Mouse (Mus musculus): ENCODE measurements around the gene Tra2b. TPM values are rescaled to one million over a fixed set of nuclear protein-coding genes. Genes with fewer than 3 reads are reported as not detected.

Gene Tra2b
- total RNA-seq, 1 experiment, result 249 TPM

DNA sequence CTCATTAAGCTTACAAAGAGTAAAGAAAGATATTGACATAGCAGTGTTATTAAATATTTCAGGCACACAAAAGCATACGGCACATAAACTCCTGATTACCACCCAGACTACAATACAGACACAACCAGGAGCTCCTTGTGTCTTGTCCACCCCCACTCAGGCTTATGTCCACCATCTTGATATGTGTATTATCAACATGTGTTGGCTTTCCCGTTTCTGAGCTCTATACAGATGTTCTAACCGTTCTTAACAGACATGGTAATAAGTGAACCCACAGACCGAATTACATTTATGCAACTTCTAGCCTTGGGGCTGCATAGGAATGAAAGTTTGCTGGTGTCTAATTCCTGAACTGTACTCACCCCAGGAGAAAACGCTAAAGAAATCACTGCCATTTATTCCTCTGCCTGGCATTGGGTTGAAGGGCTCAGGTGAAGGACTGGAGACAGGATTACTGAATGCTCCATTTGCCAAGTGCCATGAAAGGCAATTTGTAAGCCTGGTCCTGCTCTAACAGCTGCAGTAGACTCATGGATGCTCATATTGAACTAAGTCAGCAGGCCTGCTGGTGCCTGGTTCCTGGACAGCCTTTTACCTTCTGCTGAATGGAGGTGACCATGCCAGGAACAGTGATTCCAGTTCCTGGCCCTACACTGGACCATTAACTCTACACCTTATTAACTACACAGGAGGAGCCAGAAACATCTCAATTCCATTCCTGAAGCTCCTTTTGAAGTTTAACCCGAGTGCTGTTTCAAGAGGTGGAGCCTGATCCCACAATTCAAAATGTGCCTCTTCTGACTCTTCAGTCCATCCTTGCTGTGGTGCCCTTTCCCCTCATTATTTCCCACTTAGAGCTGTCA is 24.2 kb downstream of the Tra2b start:
- no peak for DNase-seq (ENCODE audit: low read depth, low spot score)
- Histone ChIP-seq H3K4me1 (ENCODE audit: control insufficient read depth in 2 of 2, insufficient read depth in 2 of 2, low read length in 2 of 2, poor library complexity in 1 of 2) (no peaks in the 10 kb centered on the region), H3K27ac (ENCODE audit: insufficient read depth, low read depth, low read length, poor library complexity, severe bottlenecking) (no peak overlapping the region), H3K4me3 (ENCODE audit: insufficient read depth in 1 of 2, low read depth in 1 of 2, low read length in 2 of 2, poor library complexity in 1 of 2, severe bottlenecking in 1 of 2) (no peak overlapping the region), H3K9me3 (ENCODE audit: control insufficient read depth, insufficient read depth, low read depth, low read length) (no peaks in the 10 kb centered on the region), H3K36me3 (ENCODE audit: control insufficient read depth, insufficient read depth, low read length, poor library complexity, severe bottlenecking) (peaks cover 13% of the 10 kb centered on the region), H3K9ac (ENCODE audit: insufficient read depth, low read depth, low read length, poor library complexity, severe bottlenecking) (no peak overlapping the region)
- TF ChIP-seq ZNF384 (IDR thresholded peaks at IDR 0.05; ENCODE audit: low read depth, low read length) (no peak), CHD2 (IDR thresholded peaks at IDR 0.05; ENCODE audit: low read depth, low read length) (no peak; the same call in 1 of the 2 replicates), MAFK (IDR thresholded peaks at IDR 0.05; ENCODE audit: insufficient read depth, low read depth, low read length) (no peak), HCFC1 (IDR thresholded peaks at IDR 0.05; ENCODE audit: borderline replicate concordance, insufficient read depth, low read length) (no peak), ZC3H11A (IDR thresholded peaks at IDR 0.05; ENCODE audit: borderline replicate concordance, low read depth, low read length) (no peak)
- in situ Hi-C loops (cut with MboI; ENCODE audit: low sequenced_read_pairs in 2 of 2, unreplicated experiment in 2 of 2), result no loop called here

DNA sequence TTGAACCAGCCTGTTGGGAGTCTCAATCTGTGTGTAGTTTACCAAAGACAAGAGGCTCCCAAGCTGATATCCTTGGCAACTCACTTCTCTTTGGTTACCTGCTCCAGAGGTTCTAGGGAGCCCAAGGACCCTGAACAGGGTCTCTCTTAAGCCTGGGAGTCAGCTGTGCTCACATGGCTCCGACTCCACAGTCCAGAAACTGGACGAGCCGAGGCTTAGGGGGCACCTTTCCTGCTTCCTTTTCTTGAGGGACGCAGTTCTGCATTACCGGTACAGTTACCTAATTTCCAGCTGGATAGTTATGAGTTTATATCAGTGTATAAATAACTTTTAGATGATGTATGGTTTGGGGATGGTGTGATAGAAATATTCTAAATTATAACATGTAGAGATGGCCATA is 24.9 kb downstream of the Tra2b start:
- no peak overlapping the region for H3K9ac ChIP-seq (ENCODE audit: insufficient read depth, low read depth, low read length, poor library complexity, severe bottlenecking)
- no peak overlapping the region for H3K4me3 ChIP-seq (ENCODE audit: insufficient read depth in 1 of 2, low read depth in 1 of 2, low read length in 2 of 2, poor library complexity in 1 of 2, severe bottlenecking in 1 of 2)
- no peaks in the 10 kb centered on the region for H3K4me1 ChIP-seq (ENCODE audit: control insufficient read depth in 2 of 2, insufficient read depth in 2 of 2, low read length in 2 of 2, poor library complexity in 1 of 2)
- H3K36me3 ChIP-seq (ENCODE audit: control insufficient read depth, insufficient read depth, low read length, poor library complexity, severe bottlenecking), result peaks cover 13% of the 10 kb centered on the region
- no peak for DNase-seq (ENCODE audit: low read depth, low spot score)
- in situ Hi-C loops (cut with MboI; ENCODE audit: low sequenced_read_pairs in 2 of 2, unreplicated experiment in 2 of 2), result no loop called here
- no peak for TF ChIP-seq CHD2 (IDR thresholded peaks at IDR 0.05; ENCODE audit: low read depth, low read length)
- TF ChIP-seq ZNF384 (IDR thresholded peaks at IDR 0.05; ENCODE audit: low read depth, low read length), result no peak
- no peak for TF ChIP-seq ZC3H11A (IDR thresholded peaks at IDR 0.05; ENCODE audit: borderline replicate concordance, low read depth, low read length)
- TF ChIP-seq MAFK (IDR thresholded peaks at IDR 0.05; ENCODE audit: insufficient read depth, low read depth, low read length), result no peak
- no peak for TF ChIP-seq HCFC1 (IDR thresholded peaks at IDR 0.05; ENCODE audit: borderline replicate concordance, insufficient read depth, low read length)
- no peaks in the 10 kb centered on the region for H3K9me3 ChIP-seq (ENCODE audit: control insufficient read depth, insufficient read depth, low read depth, low read length)
- H3K27ac ChIP-seq (ENCODE audit: insufficient read depth, low read depth, low read length, poor library complexity, severe bottlenecking), result no peak overlapping the region

GRCm38 (mm10) chr16:22239978-22240377 is 25.8 kb downstream of the Tra2b start:
- TF ChIP-seq HCFC1 (IDR thresholded peaks at IDR 0.05; ENCODE audit: borderline replicate concordance, insufficient read depth, low read length) (no peak), CHD2 (IDR thresholded peaks at IDR 0.05; ENCODE audit: low read depth, low read length) (no peak)
- H3K27ac ChIP-seq (ENCODE audit: insufficient read depth, low read depth, low read length, poor library complexity, severe bottlenecking), result no peak overlapping the region
- no peaks in the 10 kb centered on the region for H3K4me1 ChIP-seq (ENCODE audit: control insufficient read depth in 2 of 2, insufficient read depth in 2 of 2, low read length in 2 of 2, poor library complexity in 1 of 2)
- no peak overlapping the region for H3K4me3 ChIP-seq (ENCODE audit: insufficient read depth in 1 of 2, low read depth in 1 of 2, low read length in 2 of 2, poor library complexity in 1 of 2, severe bottlenecking in 1 of 2)
- H3K9me3 ChIP-seq (ENCODE audit: control insufficient read depth, insufficient read depth, low read depth, low read length), result no peaks in the 10 kb centered on the region
- H3K9ac ChIP-seq (ENCODE audit: insufficient read depth, low read depth, low read length, poor library complexity, severe bottlenecking), result no peak overlapping the region
- in situ Hi-C loops (cut with MboI; ENCODE audit: low sequenced_read_pairs in 2 of 2, unreplicated experiment in 2 of 2), result no loop called here
- DNase-seq (ENCODE audit: low read depth, low spot score), result no peak
- peaks cover 11% of the 10 kb centered on the region for H3K36me3 ChIP-seq (ENCODE audit: control insufficient read depth, insufficient read depth, low read length, poor library complexity, severe bottlenecking)

DNA sequence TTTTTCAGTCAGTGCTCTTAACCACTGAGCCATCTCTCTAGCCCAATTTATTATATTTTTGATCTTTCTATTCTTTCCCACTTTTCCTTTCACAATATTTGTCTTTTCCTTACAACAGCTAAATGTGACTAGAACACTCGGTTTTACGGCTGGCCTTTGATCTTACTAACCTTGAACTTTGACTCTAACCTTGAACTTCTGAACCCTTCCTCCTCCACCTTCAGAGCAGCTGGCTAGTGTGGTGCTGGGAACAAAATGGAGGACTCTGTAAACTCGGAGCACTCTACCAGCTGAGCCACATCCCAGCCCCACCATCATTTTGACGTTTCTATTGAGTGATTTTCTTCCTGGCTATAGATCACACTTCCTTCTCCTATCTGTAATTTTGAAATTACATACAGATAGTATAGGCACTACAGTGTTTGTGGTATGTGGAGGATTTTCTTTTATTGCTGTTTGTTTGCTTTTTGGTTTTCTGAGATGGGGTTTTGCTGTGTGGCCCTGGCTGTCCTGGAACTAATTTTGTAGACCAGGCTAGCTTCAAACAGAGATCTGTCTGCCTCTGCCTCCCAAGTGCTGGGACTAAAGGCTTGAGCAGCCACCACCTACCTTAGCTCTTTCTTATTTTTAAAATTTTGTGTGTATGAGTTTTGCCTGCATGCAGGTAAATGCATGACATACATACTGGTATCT is 26.7 kb downstream of the Tra2b start:
- H3K4me3 ChIP-seq (ENCODE audit: insufficient read depth in 1 of 2, low read depth in 1 of 2, low read length in 2 of 2, poor library complexity in 1 of 2, severe bottlenecking in 1 of 2), result no peak overlapping the region
- H3K27ac ChIP-seq (ENCODE audit: insufficient read depth, low read depth, low read length, poor library complexity, severe bottlenecking), result no peak overlapping the region; the same call in 1 of the 2 replicates
- H3K36me3 ChIP-seq (ENCODE audit: control insufficient read depth, insufficient read depth, low read length, poor library complexity, severe bottlenecking), result peaks cover 7% of the 10 kb centered on the region
- H3K4me1 ChIP-seq (ENCODE audit: control insufficient read depth in 2 of 2, insufficient read depth in 2 of 2, low read length in 2 of 2, poor library complexity in 1 of 2), result peaks cover 2 to 4% of the 10 kb centered on the region in 2 experiments; a peak in 2 of 4 replicates
- DNase-seq (ENCODE audit: low read depth, low spot score), result peak; percentile 65
- in situ Hi-C loops (cut with MboI; ENCODE audit: low sequenced_read_pairs in 2 of 2, unreplicated experiment in 2 of 2), result no loop called here
- H3K9me3 ChIP-seq (ENCODE audit: control insufficient read depth, insufficient read depth, low read depth, low read length), result no peaks in the 10 kb centered on the region
- TF ChIP-seq ZNF384 (IDR thresholded peaks at IDR 0.05; ENCODE audit: low read depth, low read length) (no peak), CHD2 (IDR thresholded peaks at IDR 0.05; ENCODE audit: low read depth, low read length) (0 out of 2 replicates have a peak, but pooled peaks have one; percentile 20), MAFK (IDR thresholded peaks at IDR 0.05; ENCODE audit: insufficient read depth, low read depth, low read length) (no peak)
- no peak overlapping the region for H3K9ac ChIP-seq (ENCODE audit: insufficient read depth, low read depth, low read length, poor library complexity, severe bottlenecking)
